Mouse (Mus musculus): Measurements from ENCODE around the gene Arap1. TPM values are rescaled to one million over a fixed set of nuclear protein-coding genes. Genes with fewer than 3 reads are reported as not detected.

Gene Arap1
- polyA plus RNA-seq, 1 experiment, result 41.8 TPM

DNA sequence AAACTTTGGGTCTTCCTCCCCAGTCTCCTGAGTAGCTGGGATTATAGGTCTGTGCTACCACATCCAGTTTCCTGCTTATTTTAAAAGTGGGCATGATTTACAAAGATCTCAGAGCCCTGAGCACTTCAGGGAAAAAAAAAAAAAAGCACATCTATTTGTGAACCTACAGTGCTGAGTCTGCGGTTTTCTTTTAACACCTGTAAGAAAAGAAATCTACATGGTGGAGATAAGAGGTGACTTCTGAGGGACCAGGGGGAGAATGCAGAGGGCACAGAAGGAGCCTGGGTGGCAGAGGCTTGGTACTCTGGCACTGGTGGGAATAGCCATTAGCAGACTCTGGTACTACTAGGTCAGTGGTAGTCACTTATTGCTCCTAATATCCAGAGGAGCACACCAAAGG is 28.1 kb upstream of the Arap1 start:
- Histone ChIP-seq H3K4me1 (ENCODE audit: control insufficient read depth, insufficient read depth, low read length) (peaks cover 36% of the 10 kb centered on the region), H3K4me3 (replicated peaks; ENCODE audit: insufficient read depth, low read depth, low read length) (no peak overlapping the region), H3K27me3 (ENCODE audit: control insufficient read depth, insufficient read depth, low read length) (no peaks in the 10 kb centered on the region), H3K27ac (ENCODE audit: insufficient read depth, low read length) (no peak overlapping the region)
- WGBS, result 100% methylated on average over 1 of the region's 1 CpGs
- TF ChIP-seq CTCF (IDR thresholded peaks at IDR 0.05; ENCODE audit: borderline replicate concordance, insufficient read depth, low read depth, low read length) (no peak), POLR2A (IDR thresholded peaks at IDR 0.05; ENCODE audit: borderline replicate concordance, insufficient read depth, low read length) (no peak)
- DNase-seq, result no peak

DNA sequence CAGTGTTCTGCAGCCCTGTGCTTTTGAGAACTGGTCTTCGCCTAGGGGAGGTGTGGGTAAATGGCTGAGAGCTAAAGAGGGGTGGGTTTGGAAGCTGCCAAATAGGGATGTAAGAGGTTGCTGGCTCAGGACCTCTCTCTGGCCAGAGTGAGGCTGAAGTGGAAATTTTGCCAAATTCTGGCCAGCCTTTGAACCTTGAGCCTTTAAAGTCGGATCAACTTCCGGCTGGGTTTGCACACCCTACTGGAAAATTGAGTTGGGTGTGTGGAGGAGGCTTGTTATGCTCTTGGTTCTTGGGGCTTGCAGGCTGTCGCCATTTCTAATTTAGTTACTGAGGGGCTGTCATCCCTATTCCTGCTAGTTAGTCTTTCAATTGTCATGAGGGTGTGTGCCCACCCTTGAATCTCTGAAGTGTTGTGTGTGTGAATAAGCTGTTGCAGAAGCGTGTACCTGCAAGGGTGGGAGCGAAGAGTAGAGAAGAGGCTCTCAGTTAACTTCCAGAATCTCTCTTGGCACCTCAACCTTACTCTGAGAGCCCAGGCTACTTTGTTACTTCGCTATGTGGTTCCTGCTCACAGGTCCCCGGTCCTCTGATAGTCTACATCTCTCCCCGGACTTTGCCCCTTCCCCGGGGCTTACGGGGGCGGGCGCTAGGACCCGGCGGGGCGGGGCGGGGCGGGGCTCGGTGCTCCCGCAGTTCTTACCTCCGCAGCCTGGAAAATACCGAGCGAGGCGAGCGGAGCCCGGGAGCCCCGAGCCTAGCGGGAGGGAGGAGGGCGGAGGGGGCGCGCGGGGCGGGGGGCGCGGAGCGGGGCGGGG is 27.3 kb upstream of the Arap1 start:
- H3K4me3 ChIP-seq (replicated peaks; ENCODE audit: insufficient read depth, low read depth, low read length), result peak overlapping the region; percentile 69
- H3K4me1 ChIP-seq (ENCODE audit: control insufficient read depth, insufficient read depth, low read length), result peaks cover 31% of the 10 kb centered on the region
- TF ChIP-seq CTCF (IDR thresholded peaks at IDR 0.05; ENCODE audit: borderline replicate concordance, insufficient read depth, low read depth, low read length), result no peak
- TF ChIP-seq POLR2A (IDR thresholded peaks at IDR 0.05; ENCODE audit: borderline replicate concordance, insufficient read depth, low read length), result no peak
- H3K27me3 ChIP-seq (ENCODE audit: control insufficient read depth, insufficient read depth, low read length), result no peaks in the 10 kb centered on the region
- WGBS, result 5% methylated on average over 23 of the region's 37 CpGs
- DNase-seq, result peak; percentile 74
- peak overlapping the region; percentile 15 for H3K27ac ChIP-seq (ENCODE audit: insufficient read depth, low read length)

DNA sequence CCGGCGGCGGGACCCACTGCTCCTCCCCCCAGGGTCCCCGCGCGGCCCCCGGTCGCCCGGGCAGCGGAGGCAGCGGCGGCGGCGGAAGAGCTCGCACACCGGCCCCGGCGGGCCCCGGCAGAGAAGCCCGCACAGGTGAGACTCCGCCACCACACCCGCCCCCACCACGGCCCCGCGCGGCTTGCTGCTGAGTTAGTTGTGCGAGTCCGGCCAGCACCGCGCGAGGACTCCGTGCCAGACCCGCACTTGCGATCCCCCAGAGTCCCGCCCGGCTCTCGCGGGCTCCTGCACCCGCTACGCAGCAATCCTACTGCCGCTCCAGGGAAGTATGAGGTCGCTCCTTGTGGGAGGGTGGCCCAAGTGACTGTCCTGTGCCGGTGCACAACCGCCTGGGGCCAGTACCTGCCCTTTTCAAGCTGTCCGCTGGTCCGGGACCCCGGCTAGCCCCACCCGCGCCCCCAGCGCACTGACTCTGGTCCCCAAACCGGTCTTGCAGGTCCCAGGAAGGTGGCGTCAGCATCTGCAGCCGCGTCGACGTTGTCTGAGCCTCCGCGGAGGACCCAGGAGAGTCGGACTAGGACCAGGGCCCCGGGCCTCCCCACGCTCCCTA is 26.5 kb upstream of the Arap1 start:
- no peaks in the 10 kb centered on the region for H3K27me3 ChIP-seq (ENCODE audit: control insufficient read depth, insufficient read depth, low read length)
- peak; percentile 64 to 73 for DNase-seq
- H3K4me3 ChIP-seq (replicated peaks; ENCODE audit: insufficient read depth, low read depth, low read length), result peak overlapping the region; percentile 69
- H3K27ac ChIP-seq (ENCODE audit: insufficient read depth, low read length), result peak overlapping the region; percentile 32; the same call in 1 of the 2 replicates
- WGBS, result 2% methylated on average over 58 of the region's 61 CpGs
- TF ChIP-seq POLR2A (IDR thresholded peaks at IDR 0.05; ENCODE audit: borderline replicate concordance, insufficient read depth, low read length) (no peak), CTCF (IDR thresholded peaks at IDR 0.05; ENCODE audit: borderline replicate concordance, insufficient read depth, low read depth, low read length) (no peak)
- peaks cover 34% of the 10 kb centered on the region for H3K4me1 ChIP-seq (ENCODE audit: control insufficient read depth, insufficient read depth, low read length)

DNA sequence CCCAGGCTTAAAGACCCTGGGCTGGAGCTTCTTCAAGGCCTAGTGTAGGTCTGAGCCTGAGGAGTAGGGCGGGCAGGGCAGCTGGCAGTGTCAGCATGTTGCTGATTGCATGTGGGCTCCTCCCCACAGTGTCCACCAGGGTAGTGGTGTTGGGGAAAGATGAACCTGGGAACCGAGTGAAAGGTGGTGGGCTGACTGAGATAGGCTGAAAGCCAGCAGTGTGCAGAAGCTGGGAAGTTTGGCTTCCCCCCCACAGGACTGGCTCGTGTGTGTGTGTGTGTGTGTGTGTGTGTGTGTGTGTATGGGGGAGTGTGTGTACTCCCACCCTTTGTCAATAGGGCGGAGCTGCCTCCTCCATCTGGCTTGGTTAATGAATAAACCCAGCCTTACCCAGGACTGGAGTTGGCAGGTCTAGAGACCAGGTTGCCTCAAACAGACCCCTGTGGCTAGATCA is 24.7 kb upstream of the Arap1 start:
- WGBS, result 14% methylated on average over 4 of the region's 4 CpGs

DNA sequence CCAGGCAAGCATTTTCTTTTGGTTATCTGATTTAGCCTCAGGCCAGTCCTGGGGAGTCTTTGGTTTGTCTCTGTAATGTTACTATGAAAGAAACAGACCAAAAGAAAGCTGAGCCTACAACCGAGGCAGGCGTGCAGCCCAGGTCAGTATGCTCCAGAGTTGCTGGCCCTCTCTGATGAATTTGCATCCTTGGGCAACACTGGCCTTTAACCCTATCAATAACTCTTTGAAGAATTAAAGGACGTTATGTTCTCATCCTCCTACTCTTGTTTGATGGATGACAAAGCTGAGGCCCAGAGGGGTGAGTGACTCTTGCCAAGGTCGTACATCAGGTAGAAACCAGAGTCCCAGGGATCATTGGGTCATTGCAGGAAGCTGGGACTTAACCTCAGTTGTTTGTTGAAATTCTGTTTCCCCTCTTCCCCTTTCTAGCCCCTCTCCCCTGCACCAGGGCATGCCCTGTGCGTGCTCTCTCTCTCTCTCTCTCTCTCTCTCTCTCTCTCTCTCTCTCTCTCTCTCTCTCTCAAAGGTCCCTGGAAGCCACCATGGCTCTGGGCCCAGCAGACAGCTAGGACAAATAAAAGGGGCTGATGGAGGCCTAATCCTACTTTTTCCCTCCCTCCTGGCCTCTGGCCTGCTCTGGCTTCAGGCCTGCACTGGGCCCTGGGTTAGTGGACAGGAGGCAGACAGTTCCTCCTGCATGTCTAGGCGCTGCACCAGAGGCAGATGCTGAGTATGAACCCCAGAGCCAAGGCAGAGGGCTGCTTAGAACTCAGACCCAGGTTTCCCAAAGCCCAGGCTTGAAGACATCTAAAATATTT is 23.5 kb upstream of the Arap1 start:
- WGBS, result 44% methylated on average over 6 of the region's 6 CpGs
- TF ChIP-seq CTCF (IDR thresholded peaks at IDR 0.05; ENCODE audit: borderline replicate concordance, insufficient read depth, low read depth, low read length) (no peak), POLR2A (IDR thresholded peaks at IDR 0.05; ENCODE audit: borderline replicate concordance, insufficient read depth, low read length) (no peak)
- Histone ChIP-seq H3K4me3 (replicated peaks; ENCODE audit: insufficient read depth, low read depth, low read length) (no peak overlapping the region), H3K4me1 (ENCODE audit: control insufficient read depth, insufficient read depth, low read length) (peaks cover 60% of the 10 kb centered on the region), H3K27ac (ENCODE audit: insufficient read depth, low read length) (no peak overlapping the region), H3K27me3 (ENCODE audit: control insufficient read depth, insufficient read depth, low read length) (no peaks in the 10 kb centered on the region)
- peak in 1 of 2 experiments; percentile 55 for DNase-seq

More for the DNA sequence above, 24.7 kb upstream of the Arap1 start:
- no peak for TF ChIP-seq POLR2A (IDR thresholded peaks at IDR 0.05; ENCODE audit: borderline replicate concordance, insufficient read depth, low read length)
- TF ChIP-seq CTCF (IDR thresholded peaks at IDR 0.05; ENCODE audit: borderline replicate concordance, insufficient read depth, low read depth, low read length), result no peak
- H3K27ac ChIP-seq (ENCODE audit: insufficient read depth, low read length), result peak overlapping the region; percentile 32
- peaks cover 49% of the 10 kb centered on the region for H3K4me1 ChIP-seq (ENCODE audit: control insufficient read depth, insufficient read depth, low read length)
- peak overlapping the region; percentile 69 for H3K4me3 ChIP-seq (replicated peaks; ENCODE audit: insufficient read depth, low read depth, low read length)
- peak; percentile 53 to 61 for DNase-seq
- no peaks in the 10 kb centered on the region for H3K27me3 ChIP-seq (ENCODE audit: control insufficient read depth, insufficient read depth, low read length)

DNA sequence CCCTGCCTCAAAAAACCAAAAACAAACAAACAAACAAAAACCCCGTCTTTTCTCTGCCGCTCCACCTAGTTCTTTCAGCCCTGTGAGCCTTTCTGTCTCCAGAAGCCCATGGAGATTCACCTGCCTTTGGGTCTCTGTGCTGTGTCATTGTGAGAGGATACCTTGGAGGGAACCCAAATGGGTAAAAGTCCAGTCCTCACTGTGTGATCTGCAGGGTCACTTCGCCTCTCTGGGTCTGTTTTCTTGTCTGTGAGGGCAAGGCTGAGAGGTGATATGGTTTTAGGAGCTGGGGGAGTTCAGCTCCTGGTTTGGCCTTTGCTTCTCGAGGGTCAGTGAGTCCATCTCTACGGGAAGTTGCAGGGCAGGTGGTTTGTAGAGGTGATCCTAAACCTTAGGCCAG is 21.9 kb upstream of the Arap1 start:
- no peak for TF ChIP-seq CTCF (IDR thresholded peaks at IDR 0.05; ENCODE audit: borderline replicate concordance, insufficient read depth, low read depth, low read length)
- TF ChIP-seq POLR2A (IDR thresholded peaks at IDR 0.05; ENCODE audit: borderline replicate concordance, insufficient read depth, low read length), result no peak

DNA sequence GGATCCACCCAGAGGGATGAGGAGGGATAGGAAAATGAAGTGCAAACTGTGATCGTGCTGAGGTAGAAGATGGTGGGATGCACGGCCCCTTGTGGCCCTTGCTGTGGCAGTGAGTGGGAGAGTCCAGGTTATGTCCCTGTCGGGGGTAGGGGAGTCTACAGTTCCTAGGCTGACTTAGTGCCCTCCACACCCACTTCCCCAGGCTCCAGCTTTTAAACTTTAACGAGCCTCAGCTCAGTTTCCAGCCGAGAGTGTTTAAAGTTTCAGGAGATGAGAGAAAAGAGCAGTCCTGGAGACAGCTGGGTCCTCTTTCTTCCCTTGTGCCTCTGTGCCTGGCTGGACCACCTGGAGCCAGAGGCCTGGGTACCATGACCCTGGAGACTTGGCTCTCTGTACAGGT is 20.6 kb upstream of the Arap1 start:
- H3K27ac ChIP-seq (ENCODE audit: insufficient read depth, low read length), result no peak overlapping the region
- no peak for DNase-seq
- no peak for TF ChIP-seq CTCF (IDR thresholded peaks at IDR 0.05; ENCODE audit: borderline replicate concordance, insufficient read depth, low read depth, low read length)
- no peak for TF ChIP-seq POLR2A (IDR thresholded peaks at IDR 0.05; ENCODE audit: borderline replicate concordance, insufficient read depth, low read length)
- H3K27me3 ChIP-seq (ENCODE audit: control insufficient read depth, insufficient read depth, low read length), result no peaks in the 10 kb centered on the region
- 64% methylated on average over 5 of the region's 5 CpGs for WGBS
- no peak overlapping the region for H3K4me3 ChIP-seq (replicated peaks; ENCODE audit: insufficient read depth, low read depth, low read length)
- peaks cover 77% of the 10 kb centered on the region for H3K4me1 ChIP-seq (ENCODE audit: control insufficient read depth, insufficient read depth, low read length)

More for the DNA sequence above, 21.9 kb upstream of the Arap1 start:
- Histone ChIP-seq H3K4me1 (ENCODE audit: control insufficient read depth, insufficient read depth, low read length) (peaks cover 72% of the 10 kb centered on the region), H3K4me3 (replicated peaks; ENCODE audit: insufficient read depth, low read depth, low read length) (no peak overlapping the region), H3K27ac (ENCODE audit: insufficient read depth, low read length) (no peak overlapping the region), H3K27me3 (ENCODE audit: control insufficient read depth, insufficient read depth, low read length) (no peaks in the 10 kb centered on the region)
- no peak for DNase-seq
- WGBS, result 72% methylated on average over 5 of the region's 5 CpGs
